Mouse (Mus musculus) mature B cell (primary cell): ENCODE measurements around the gene Slc16a11.
"Not testable (repeated sequence)": the region's sequence is repeated elsewhere in the genome, so short reads cannot be mapped to it uniquely, and the experiment has no call there.

ENCODE experiments used
- in situ Hi-C: fragments of 300-500 bp; cut with MboI; formaldehyde crosslinking; loops from 2 replicates; pipeline ENCODE4 v1.14.3; 2019

Gene Slc16a11

GRCm38 (mm10) chr11:70212423-70212822 is at the start of gene Slc16a11:
TSS of gene Slc16a11 (plus strand) at chr11:70212752.
- in situ Hi-C loops, result no loop called here

GRCm38 (mm10) chr11:70165972-70166921 is 46.3 kb upstream of the Slc16a11 start:
- in situ Hi-C loops, result no loop called here

DNA sequence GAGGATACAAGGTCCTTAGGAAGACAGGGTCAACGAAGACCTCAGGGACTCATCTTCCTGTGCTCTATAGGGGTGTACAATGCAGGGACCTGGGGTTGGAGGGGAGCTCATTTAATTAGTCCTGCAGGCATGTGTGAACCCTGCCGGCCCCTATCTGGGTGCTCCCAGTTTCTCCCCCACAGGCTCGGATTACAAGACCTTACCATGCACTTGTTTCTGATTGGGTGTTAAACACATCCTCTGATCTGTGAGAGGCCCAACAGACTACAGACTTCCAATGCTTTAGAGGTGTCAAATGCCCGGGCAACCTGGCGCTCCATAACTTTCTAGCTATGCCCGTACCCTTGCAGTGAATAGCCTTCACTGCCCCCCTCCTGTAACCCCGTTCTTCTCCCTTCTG is 44.4 kb upstream of the Slc16a11 start:
- in situ Hi-C loops, result no loop called here

DNA sequence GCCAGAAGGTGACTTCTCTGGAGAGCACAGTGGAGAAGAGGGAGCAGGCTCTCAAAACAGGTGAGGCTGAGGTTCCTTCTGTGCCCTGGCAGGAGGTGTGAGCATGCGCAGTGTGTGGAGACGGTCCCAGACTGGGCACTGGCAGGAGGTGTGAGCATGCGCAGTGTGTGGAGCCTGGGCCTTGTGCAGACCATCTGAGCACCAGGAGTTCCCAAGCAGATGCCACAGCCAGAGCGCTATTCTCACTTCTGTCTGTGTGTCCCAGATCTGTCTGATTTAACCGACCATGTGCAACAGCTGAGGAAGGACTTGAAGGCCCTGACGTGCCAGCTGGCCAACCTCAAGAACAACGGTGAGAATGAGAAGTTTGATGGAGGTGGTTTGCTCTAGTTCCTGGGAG is 43.1 kb upstream of the Slc16a11 start:
- in situ Hi-C loops, result not testable (repeated sequence)

- in situ Hi-C loops, result no loop called here
Observed at GRCm38 (mm10) chr11:70170291-70170690, 42.3 kb upstream of the Slc16a11 start.

DNA sequence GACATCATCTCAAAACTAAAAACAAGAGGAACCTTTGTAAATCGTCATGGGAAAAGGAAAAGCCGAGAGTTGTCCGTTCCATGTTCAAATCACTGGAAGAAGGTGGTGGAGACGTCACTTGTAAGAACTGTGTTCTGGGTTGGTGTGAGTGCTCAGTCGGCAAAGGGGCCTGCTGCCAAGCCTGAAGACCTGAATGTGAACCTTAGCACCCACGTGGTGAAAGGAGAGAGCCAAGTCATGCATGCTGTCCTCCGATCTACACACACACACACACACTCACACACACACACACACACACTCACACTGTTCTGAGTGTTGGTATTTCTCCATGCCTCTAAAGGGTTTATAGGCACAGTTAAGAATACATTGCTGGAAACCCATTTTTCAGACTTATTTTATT is 41.4 kb upstream of the Slc16a11 start:
- in situ Hi-C loops, result no loop called here

GRCm38 (mm10) chr11:70171847-70172246 is 40.7 kb upstream of the Slc16a11 start:
- in situ Hi-C loops, result no loop called here

GRCm38 (mm10) chr11:70172298-70172697 is 40.3 kb upstream of the Slc16a11 start:
- in situ Hi-C loops, result no loop called here

- in situ Hi-C loops, result no loop called here
Observed at GRCm38 (mm10) chr11:70174491-70174890, 38.1 kb upstream of the Slc16a11 start.

DNA sequence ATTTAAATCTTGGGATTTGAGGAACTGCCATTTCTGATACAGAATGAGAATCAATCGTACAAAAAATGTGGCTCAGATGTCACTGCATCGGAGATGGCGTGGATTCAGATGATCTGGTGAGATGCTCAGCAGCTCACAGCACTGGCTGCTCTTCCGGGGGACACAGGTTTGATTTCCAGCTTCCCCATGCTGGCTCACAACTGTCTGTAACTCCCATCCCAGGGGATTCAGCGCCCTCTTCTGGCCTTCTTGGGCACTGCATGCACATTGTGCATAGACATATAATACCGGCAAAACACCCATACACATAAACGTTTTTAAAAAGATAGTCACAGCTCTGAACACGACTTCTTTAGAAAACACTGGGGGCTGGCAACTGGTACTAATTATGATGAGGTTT is 34.9 kb upstream of the Slc16a11 start:
- in situ Hi-C loops, result no loop called here

- in situ Hi-C loops, result no loop called here
Observed at GRCm38 (mm10) chr11:70178311-70178710, 34.2 kb upstream of the Slc16a11 start.

DNA sequence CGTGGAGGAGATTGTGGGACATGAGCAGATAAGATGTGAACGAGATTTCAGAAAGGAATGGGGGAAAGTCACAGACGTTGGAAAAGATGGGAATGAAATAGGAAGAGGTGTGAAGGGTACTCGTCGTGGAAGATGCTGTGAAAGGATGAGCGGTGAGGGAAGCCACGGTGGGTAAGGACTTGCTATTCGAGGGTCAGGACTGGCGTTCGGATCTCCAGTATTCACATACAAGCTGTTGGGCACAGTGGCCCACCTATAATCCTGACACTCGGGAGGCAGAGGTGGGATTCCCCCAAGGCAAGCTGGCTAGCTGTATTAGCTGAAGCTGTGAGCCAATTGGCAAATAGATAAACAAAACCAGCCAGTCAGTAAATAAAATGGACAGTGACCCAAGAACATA is 33.8 kb upstream of the Slc16a11 start:
- in situ Hi-C loops, result no loop called here

GRCm38 (mm10) chr11:70179401-70179800 is 33.2 kb upstream of the Slc16a11 start:
- in situ Hi-C loops, result no loop called here

DNA sequence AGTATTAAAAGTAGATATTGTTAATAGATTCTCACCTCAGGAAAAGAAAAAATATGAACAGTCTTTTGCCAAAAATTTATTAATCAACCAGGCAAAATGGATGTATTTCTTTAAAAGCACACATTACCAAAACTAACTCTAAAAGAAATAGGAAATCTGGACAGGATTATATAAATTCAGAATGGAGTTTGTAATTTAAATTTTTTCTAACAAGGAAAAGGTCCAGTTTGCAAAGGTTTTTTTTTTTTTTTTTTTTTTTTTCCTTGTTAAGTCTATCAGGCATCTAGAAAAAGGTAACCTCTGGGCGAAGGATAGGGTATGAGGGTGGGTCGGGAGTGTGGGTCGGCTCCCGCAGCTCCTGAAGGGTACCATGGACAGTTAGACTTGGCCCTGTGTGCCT is 32.1 kb upstream of the Slc16a11 start:
- in situ Hi-C loops, result no loop called here

- in situ Hi-C loops, result no loop called here
Observed at GRCm38 (mm10) chr11:70185120-70185519, 27.4 kb upstream of the Slc16a11 start.

- in situ Hi-C loops, result no loop called here
Observed at GRCm38 (mm10) chr11:70189319-70190134, 23.0 kb upstream of the Slc16a11 start.

- in situ Hi-C loops, result no loop called here
Observed at GRCm38 (mm10) chr11:70191188-70191587, 21.4 kb upstream of the Slc16a11 start.

DNA sequence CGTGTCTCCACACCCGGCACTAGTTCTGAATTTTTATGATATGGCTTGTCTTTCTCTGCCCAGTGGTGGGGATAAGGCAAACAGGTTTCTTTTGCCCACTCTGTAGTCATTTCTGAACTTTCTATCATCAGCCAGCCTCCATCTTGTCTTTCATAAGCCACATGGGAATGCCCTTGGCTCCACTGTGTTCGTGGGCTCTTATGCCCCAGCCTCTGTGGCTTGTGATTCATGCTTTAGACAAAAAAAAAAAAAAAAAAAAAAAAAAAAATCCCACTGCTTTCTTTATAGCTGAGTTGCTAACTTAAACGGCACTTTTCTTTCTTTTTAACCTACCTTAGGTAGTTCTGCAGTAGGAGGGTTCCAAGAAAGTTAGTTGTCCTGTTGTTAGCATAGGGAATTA is 20.4 kb upstream of the Slc16a11 start:
- in situ Hi-C loops, result no loop called here

GRCm38 (mm10) chr11:70193354-70194285 is 18.9 kb upstream of the Slc16a11 start:
- in situ Hi-C loops, result no loop called here

- in situ Hi-C loops, result no loop called here
Observed at GRCm38 (mm10) chr11:70198332-70198731, 14.2 kb upstream of the Slc16a11 start.

DNA sequence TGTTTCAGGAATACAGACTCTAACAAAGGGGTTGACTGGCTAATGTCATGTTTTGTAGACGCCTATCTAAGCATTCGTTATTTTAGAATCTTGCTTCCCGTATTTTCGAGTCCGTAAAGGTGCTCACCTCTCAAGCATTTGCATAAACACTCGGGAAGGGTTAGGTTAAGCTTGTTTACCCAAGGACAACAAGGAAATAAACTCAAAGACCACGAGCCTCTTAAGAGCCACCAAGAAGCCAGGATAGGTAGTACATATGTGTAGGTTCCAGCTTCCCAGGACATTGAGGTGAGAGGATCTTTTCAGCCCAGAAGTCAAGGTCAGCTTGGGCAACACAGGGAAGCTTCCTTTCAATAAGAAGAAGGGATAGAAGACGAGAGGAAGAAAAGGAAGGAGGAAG is 13.4 kb upstream of the Slc16a11 start:
- in situ Hi-C loops, result no loop called here
